Mouse (Mus musculus) liver, embryonic 15.5 days (tissue): Measurements from ENCODE around the gene 2310022B05Rik. TPM values are rescaled to one million over a fixed set of nuclear protein-coding genes. Genes with fewer than 3 reads are reported as not detected.

Experiments
- ATAC-seq: fragments of 200-750 bp; cut with Nextera tagmentation; 2 replicates; pipeline ENCODE4 v1.8.0; 2017; ENCODE audit warnings: moderate number of reproducible peaks, mild to moderate bottlenecking, moderate library complexity; ENCODE audit not compliant: insufficient read depth
- H3K27ac ChIP-seq: fragments of 300-500 bp; sonication (generic); replicated peaks from 2 replicates; pipeline ENCODE4 v1.5.1; 2015; ENCODE audit warnings: mild to moderate bottlenecking, inconsistent platforms
- H3K27me3 ChIP-seq: fragments of 300-500 bp; sonication (generic); 2 replicates; pipeline ENCODE4 v1.6.1; 2015; ENCODE audit warnings: mild to moderate bottlenecking, inconsistent platforms
- H3K36me3 ChIP-seq: fragments of 300-500 bp; sonication (generic); replicated peaks from 2 replicates; pipeline ENCODE4 v1.6.1; 2015; ENCODE audit warnings: moderate library complexity, mild to moderate bottlenecking, inconsistent platforms
- H3K4me1 ChIP-seq: fragments of 300-500 bp; sonication (generic); replicated peaks from 2 replicates; pipeline ENCODE4 v1.6.1; 2015; ENCODE audit warnings: inconsistent platforms
- H3K4me2 ChIP-seq: fragments of 300-500 bp; sonication (generic); 2 replicates; pipeline ENCODE4 v1.6.1; 2015; ENCODE audit warnings: moderate library complexity, mild to moderate bottlenecking, inconsistent platforms
- H3K4me3 ChIP-seq: fragments of 300-500 bp; sonication (generic); replicated peaks from 2 replicates; pipeline ENCODE4 v1.5.1; 2015; ENCODE audit warnings: mild to moderate bottlenecking, inconsistent platforms
- H3K9ac ChIP-seq: fragments of 300-500 bp; sonication (generic); 2 replicates; pipeline ENCODE4 v1.6.1; 2015; ENCODE audit warnings: moderate library complexity, mild to moderate bottlenecking, inconsistent platforms
- H3K9me3 ChIP-seq: fragments of 300-500 bp; sonication (generic); replicated peaks from 2 replicates; pipeline ENCODE4 v1.6.1; 2016; ENCODE audit warnings: inconsistent platforms
- WGBS: fragments of 180-500 bp; shearing (Covaris S2); methylation state at CpG from one replicate; pipeline ENCODE4 v1.1.7; 2015; ENCODE audit warnings: mixed read lengths; ENCODE audit not compliant: insufficient replicate concordance; 5-methylcytosine and 5-hydroxymethylcytosine counted together
- polyA plus RNA-seq: library from polyadenylated mRNA; unstranded; fragments of >200 nt; fragmentation: Nextera tagmentation; extraction: Ambion mirVana; gene quantifications from 2 replicates; pipeline ENCODE4 v1.2.1, GENCODE M21; 2015

The 2310022B05Rik gene
- polyA plus RNA-seq, 1 experiment from 2014 or later = 5.5 TPM

DNA sequence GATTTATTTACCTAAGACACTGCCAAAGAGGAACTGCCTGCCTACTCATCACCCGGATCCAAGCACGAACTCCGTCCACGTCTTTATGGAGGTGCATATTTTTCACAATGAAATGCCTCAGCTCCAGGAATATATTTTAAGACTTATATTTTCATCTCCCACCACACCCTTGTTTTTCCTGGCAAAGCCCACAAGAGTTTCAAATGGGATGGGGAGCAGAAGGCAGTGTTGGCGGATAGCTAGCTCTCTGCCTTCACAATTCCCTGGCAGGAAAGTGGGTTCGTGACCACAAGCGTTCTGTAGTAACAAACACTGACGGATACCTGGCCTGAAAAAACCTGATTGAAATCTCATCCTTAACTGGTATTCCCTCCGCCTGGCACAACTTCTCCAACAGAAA, 1.4 kb downstream of the 2310022B05Rik start:
- no peak for ATAC-seq
- Histone ChIP-seq H3K27ac (peak overlapping the region; percentile 78), H3K9me3 (no peaks in the 10 kb centered on the region), H3K4me2 (peak overlapping the region; percentile 98), H3K27me3 (peaks cover 2% of the 10 kb centered on the region; the same call in 1 of the 2 replicates), H3K4me1 (peaks cover 68% of the 10 kb centered on the region), H3K36me3 (0 out of 2 replicates have a peak, but pooled peaks cover 3% of the 10 kb centered on the region), H3K9ac (peak overlapping the region; percentile 87), H3K4me3 (peak overlapping the region; percentile 88)
- WGBS = 51% methylated on average over 9 of the region's 9 CpGs

DNA sequence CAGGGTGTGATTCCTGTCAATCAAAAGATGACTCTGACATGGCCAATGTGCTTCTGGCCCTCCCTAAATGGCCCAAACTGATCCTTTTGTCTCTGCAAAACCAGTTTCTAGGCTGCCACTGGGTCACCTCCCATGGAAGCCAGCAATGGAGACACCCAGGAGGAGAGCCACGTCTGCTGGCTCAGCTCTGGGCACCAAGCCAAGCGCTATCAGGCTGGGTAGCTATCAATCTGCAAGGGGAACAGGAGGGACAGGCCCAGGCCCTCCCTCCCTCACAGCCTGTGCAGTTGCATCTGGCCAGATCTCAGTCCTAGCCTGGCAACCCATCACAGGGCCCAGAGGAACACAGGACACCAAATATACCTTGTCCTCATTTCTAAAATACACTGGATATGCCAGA, 4.8 kb downstream of the 2310022B05Rik start:
- WGBS = 28% methylated on average over 2 of the region's 2 CpGs
- Histone ChIP-seq H3K4me1 (peaks cover 95% of the 10 kb centered on the region), H3K9ac (peak overlapping the region; percentile 45)

DNA sequence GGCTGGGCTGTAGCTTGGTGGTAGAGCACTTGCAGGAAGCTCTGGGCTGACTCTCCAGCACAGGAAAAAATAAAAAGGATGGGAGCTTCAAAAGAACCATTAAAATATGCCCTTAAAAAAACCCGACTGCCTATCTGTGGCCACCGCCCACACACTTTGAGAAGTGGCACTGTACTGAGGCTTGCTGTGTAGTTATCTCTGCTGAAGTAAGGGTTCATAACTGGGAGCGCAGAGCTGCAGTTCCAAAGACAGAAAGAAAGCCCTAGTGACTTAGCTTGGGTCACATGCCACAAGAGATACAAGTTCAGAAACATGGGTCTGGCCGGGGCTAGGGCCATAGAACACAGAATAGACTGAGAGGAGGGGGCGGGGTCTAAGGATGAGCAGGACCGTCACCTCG, 5.2 kb downstream of the 2310022B05Rik start:
- Histone ChIP-seq H3K9me3 (no peaks in the 10 kb centered on the region), H3K4me3 (peak overlapping the region; percentile 21), H3K4me2 (peak overlapping the region; percentile 61), H3K4me1 (peaks cover 96% of the 10 kb centered on the region), H3K36me3 (peaks cover 20% of the 10 kb centered on the region), H3K9ac (peak overlapping the region; percentile 45), H3K27me3 (no peaks in the 10 kb centered on the region), H3K27ac (peak overlapping the region; percentile 89)
- ATAC-seq = peak; percentile 90
- WGBS = 28% methylated on average over 7 of the region's 7 CpGs

More for the DNA sequence above, 4.8 kb downstream of the 2310022B05Rik start:
- Histone ChIP-seq H3K36me3 (peaks cover 20% of the 10 kb centered on the region), H3K9me3 (no peaks in the 10 kb centered on the region), H3K27ac (peak overlapping the region; percentile 89), H3K4me3 (peak overlapping the region; percentile 21), H3K4me2 (peak overlapping the region; percentile 61), H3K27me3 (no peaks in the 10 kb centered on the region)
- peak; percentile 88 for ATAC-seq

DNA sequence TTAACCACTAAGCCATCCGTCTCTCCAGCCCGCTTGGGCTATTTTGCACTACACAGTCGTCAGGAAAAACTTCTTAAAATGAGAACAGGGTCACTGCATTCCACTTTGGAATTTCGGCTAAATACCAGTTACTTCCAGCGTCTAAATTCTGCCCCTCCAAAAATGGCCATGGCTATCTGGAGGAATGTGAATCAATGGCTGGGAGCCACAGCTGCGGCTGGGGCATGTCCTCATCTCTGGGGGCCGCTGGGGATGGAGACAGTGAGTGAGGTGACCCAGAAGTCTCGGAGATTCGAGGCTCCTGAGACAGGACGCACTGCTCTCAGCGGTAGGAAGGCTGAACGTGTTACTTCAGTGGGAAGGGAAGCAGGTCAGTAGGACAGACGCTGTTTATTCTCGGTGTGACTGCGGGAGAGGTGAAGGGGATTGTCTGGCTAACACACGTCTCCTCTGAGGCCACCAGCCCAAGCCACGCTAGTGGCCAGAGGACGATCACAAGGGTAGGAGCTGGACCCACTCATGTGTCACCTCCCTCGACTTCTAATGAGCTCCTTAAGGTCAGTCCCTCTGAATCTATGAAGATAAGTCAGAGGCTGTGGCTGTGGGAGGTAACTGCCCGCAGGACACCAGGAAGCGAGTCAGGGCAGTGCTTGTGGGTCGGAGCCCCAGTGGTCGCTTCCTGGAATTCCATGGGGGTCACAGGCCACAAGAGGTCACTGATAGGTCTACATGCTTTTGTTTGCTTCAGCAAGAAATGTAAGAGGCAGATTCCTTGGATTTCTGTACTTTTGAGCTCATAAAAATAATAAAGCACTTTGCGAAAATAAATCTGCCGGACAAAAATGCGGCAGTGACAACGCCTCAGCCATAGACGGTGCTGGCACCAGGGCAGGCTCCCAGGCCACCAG, 9.3 kb downstream of the 2310022B05Rik start:
- H3K4me1 ChIP-seq = peaks cover 70% of the 10 kb centered on the region
- no peaks in the 10 kb centered on the region for H3K9me3 ChIP-seq
- H3K4me3 ChIP-seq = no peak overlapping the region
- 73% methylated on average over 28 of the region's 28 CpGs for WGBS
- no peak overlapping the region for H3K9ac ChIP-seq
- ATAC-seq = no peak
- no peaks in the 10 kb centered on the region for H3K27me3 ChIP-seq
- H3K27ac ChIP-seq = peak overlapping the region; percentile 33; the same call in 1 of the 2 replicates
- peaks cover 16% of the 10 kb centered on the region for H3K36me3 ChIP-seq
- H3K4me2 ChIP-seq = no peak overlapping the region

DNA sequence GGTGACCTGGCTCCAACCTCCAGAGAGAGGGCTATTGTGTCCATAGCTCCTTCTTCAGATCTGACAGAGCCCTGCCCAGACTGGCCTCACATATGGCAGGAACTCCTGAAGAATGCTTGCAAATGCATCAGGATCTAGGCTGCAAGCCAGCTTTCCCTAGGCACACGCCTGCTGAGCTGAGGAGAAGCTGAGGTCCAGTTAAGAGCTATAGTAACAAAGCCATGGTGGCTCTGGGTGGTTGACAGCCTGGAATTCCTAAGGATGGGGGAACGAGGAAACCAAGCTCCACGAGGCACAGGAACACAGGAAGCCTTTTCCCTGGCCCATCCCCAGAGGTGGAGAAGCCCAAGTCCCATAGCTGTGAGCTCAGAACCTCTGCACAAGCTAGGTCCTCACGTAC, 10.6 kb downstream of the 2310022B05Rik start:
- Histone ChIP-seq H3K9me3 (no peaks in the 10 kb centered on the region), H3K9ac (no peak overlapping the region), H3K27me3 (no peaks in the 10 kb centered on the region), H3K4me3 (no peak overlapping the region), H3K36me3 (peaks cover 16% of the 10 kb centered on the region), H3K27ac (peak overlapping the region; percentile 46; the same call in 1 of the 2 replicates), H3K4me1 (peaks cover 62% of the 10 kb centered on the region), H3K4me2 (no peak overlapping the region)
- WGBS = 48% methylated on average over 4 of the region's 4 CpGs
- ATAC-seq = no peak

DNA sequence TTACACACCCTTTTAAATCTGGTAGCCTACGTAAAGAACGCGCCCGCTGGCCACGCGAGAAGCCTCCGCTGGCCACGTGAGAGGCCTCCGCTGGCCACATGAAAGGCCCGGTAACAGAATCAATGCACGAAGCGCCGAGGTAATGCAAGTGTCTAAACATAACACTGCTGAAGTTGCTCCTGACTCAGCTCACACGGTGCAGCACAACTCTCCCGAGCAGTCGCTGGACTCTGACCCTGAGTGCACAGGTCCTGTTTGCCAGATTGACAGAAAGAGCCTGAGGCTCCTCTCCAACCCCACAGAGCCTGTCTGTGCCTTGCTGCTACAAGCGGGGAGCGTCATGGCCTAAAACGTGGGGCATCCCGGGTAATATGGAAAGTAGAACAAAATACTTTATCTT, 11.4 kb downstream of the 2310022B05Rik start:
- Histone ChIP-seq H3K36me3 (peaks cover 16% of the 10 kb centered on the region), H3K27me3 (no peaks in the 10 kb centered on the region), H3K4me1 (peaks cover 54% of the 10 kb centered on the region), H3K4me3 (no peak overlapping the region), H3K4me2 (no peak overlapping the region), H3K27ac (peak overlapping the region; percentile 46), H3K9ac (no peak overlapping the region), H3K9me3 (no peaks in the 10 kb centered on the region)
- WGBS = 82% methylated on average over 20 of the region's 20 CpGs
- peak; percentile 57 for ATAC-seq

DNA sequence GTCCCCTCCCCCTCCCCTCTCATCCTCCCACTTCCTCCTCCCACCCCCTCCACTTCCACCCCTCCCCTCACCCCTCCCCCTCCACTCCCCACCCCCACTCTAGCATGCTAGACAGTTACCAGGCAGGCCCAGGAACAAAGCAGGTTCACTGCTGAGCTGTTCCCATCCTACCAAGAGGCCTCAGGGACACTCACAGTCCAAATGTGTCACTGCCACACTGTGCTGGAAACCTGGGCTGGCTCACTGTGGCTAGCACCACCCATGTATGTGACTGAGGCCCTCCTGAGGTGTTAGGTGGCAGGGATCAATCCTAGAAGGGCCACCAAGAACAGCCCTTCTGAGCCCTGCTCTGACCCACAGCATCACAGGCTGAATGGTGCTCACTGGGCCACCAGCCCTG, 14.9 kb downstream of the 2310022B05Rik start:
- Histone ChIP-seq H3K4me1 (peaks cover 21% of the 10 kb centered on the region), H3K27ac (no peak overlapping the region), H3K4me3 (no peak overlapping the region), H3K4me2 (no peak overlapping the region), H3K27me3 (no peaks in the 10 kb centered on the region), H3K9me3 (no peaks in the 10 kb centered on the region), H3K9ac (no peak overlapping the region), H3K36me3 (peaks cover 8% of the 10 kb centered on the region; the same call in 1 of the 2 replicates)
- no peak for ATAC-seq

DNA sequence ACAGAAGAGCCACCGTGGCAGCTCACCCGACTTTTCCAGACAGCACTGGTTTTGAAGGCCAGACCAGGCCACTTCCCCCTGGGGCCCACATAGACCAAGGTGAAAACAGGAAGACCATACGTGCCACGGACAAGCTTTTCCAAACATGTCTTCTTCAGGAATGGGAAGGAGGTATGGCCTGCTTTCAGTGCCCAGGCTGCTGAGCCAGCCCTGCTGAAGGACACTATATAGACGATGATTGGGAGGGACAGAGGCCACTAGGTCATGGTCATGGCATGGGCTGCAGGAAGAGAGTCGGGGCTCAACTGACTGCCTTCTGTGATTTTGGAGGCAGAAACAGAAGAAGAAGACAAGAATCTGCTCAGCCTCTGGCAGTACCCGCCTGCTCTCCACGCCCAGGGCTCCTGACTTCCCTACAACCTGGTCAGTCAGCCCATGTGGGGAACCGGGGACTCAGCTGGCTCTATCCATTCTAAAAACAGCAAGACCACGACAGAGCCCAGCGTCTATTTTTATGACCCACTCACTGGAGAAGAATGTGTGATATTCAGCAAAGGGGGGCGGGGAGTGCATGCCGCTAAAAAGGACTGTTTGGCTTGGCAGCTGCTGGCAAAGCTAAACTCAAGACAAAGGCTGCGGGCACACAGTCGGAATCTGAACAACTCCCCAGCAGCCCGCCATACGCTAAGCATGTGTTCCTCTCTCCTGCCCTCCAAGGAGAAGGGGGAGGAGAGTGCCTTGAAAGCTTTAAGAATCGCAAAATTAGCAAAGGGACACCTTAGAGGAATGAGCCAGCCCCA, 19.4 kb downstream of the 2310022B05Rik start:
- Histone ChIP-seq H3K36me3 (peaks cover 27% of the 10 kb centered on the region), H3K27ac (no peak overlapping the region), H3K9me3 (no peaks in the 10 kb centered on the region), H3K4me3 (no peak overlapping the region), H3K4me1 (0 out of 2 replicates have a peak, but pooled peaks cover 8% of the 10 kb centered on the region), H3K9ac (no peak overlapping the region), H3K4me2 (no peak overlapping the region), H3K27me3 (no peaks in the 10 kb centered on the region)
- no peak for ATAC-seq
- 62% methylated on average over 18 of the region's 18 CpGs for WGBS

DNA sequence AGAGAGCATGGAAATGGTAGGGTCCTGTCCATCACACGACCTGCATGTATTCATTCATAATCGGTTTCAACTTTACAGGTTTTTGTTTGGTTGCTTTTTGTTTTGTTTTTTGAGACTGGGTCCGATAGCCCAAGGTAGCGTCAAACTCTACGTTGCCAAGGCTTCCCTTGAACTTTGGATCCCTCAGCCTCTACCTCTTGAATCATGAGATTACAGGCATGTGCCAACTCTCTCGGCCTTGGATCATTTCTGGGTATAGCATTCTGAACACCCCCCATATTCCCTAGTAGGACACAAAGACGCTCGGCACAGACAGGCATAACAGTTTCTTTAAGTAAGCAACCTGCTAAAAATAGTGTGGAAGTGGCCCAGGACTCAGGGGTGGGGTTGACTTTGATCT, 21.6 kb downstream of the 2310022B05Rik start:
- no peak overlapping the region for H3K4me2 ChIP-seq
- no peak for ATAC-seq
- WGBS = 85% methylated on average over 8 of the region's 8 CpGs
- peaks cover 44% of the 10 kb centered on the region for H3K36me3 ChIP-seq
- H3K4me1 ChIP-seq = 0 out of 2 replicates have a peak, but pooled peaks cover 3% of the 10 kb centered on the region
- no peak overlapping the region for H3K4me3 ChIP-seq
- no peaks in the 10 kb centered on the region for H3K9me3 ChIP-seq
- H3K27me3 ChIP-seq = no peaks in the 10 kb centered on the region
- H3K9ac ChIP-seq = no peak overlapping the region
- H3K27ac ChIP-seq = no peak overlapping the region

DNA sequence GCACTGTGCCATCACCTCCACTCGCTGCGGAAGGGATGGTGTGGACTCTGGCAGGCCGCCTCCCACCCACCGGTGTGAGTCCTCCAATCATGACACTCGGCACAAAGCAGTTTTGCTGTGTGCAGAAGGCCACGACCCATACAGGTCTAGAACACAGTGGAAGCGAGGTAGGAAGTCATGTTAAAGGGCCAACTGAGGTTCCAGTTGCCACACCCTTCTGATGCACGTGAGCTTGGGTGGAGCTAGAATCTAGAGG, 28.0 kb downstream of the 2310022B05Rik start:
- no peak for ATAC-seq

More for the DNA sequence above, 28.0 kb downstream of the 2310022B05Rik start:
- H3K27me3 ChIP-seq = no peaks in the 10 kb centered on the region
- 67% methylated on average over 8 of the region's 8 CpGs for WGBS
- no peak overlapping the region for H3K9ac ChIP-seq
- H3K9me3 ChIP-seq = no peaks in the 10 kb centered on the region
- no peak overlapping the region for H3K27ac ChIP-seq
- H3K4me1 ChIP-seq = no peaks in the 10 kb centered on the region; the same call in 1 of the 2 replicates
- H3K4me3 ChIP-seq = no peak overlapping the region
- H3K4me2 ChIP-seq = no peak overlapping the region
- peaks cover 38% of the 10 kb centered on the region for H3K36me3 ChIP-seq
